Mouse (Mus musculus) embryo, embryonic 11.5 days (tissue): ENCODE measurements around the gene Glra2.
"Not testable (repeated sequence)": the region's sequence is repeated elsewhere in the genome, so short reads cannot be mapped to it uniquely, and the experiment has no call there.

Source experiments
- DNase-seq: peaks from one replicate; pipeline ENCODE4 v3.0.0-alpha.2; 2012; ENCODE audit warnings: low read depth, low spot score

Gene Glra2

GRCm38 (mm10) chrX:165326939-165327698, at the start of gene Glra2:
Gene Glra2 (minus strand): TSS chrX:165327393.
- peak; percentile 31 for DNase-seq

- DNase-seq: no peak
Measured at GRCm38 (mm10) chrX:165362798-165363197, 35.6 kb upstream of the Glra2 start.

GRCm38 (mm10) chrX:165344611-165345010, 17.4 kb upstream of the Glra2 start:
- no peak for DNase-seq

- peak; percentile 5 for DNase-seq
Measured at GRCm38 (mm10) chrX:165327699-165328333, 623 bp upstream of the Glra2 start.

- no peak for DNase-seq
Measured at GRCm38 (mm10) chrX:165193550-165193949, 133.6 kb downstream of the Glra2 start.

GRCm38 (mm10) chrX:165191170-165191569, 136.0 kb downstream of the Glra2 start:
- no peak for DNase-seq

GRCm38 (mm10) chrX:165182948-165183347, 144.2 kb downstream of the Glra2 start:
- not testable (repeated sequence) for DNase-seq

- DNase-seq: no peak
Measured at GRCm38 (mm10) chrX:165156549-165156948, 170.6 kb downstream of the Glra2 start.

GRCm38 (mm10) chrX:165104171-165104570, 223.0 kb downstream of the Glra2 start:
- no peak for DNase-seq
